Mouse (Mus musculus): ENCODE data around the gene Rpl27a. TPM values are rescaled to one million over a fixed set of nuclear protein-coding genes. Genes with fewer than 3 reads are reported as not detected.

Gene Rpl27a
- polyA plus RNA-seq, 1 experiment, result 1,692 TPM

- peaks cover 58% of the 10 kb centered on the region for H3K36me3 ChIP-seq (ENCODE audit: control insufficient read depth, insufficient read depth)
- no peak overlapping the region for H3ac ChIP-seq (ENCODE audit: control insufficient read depth, insufficient read length, low read depth)
- TF ChIP-seq FOSL1 (IDR thresholded peaks at IDR 0.05; ENCODE audit: insufficient read depth, low read length, poor library complexity, severe bottlenecking) (no peak), MYOG (IDR thresholded peaks at IDR 0.05; ENCODE audit: control insufficient read depth, extremely low read depth, insufficient read length) (no peak), MYOD1 (IDR thresholded peaks at IDR 0.05; ENCODE audit: control insufficient read depth, insufficient read length, low read depth) (no peak), CTCF (IDR thresholded peaks at IDR 0.05; ENCODE audit: control insufficient read depth, insufficient read depth, insufficient read length) (no peak), USF1 (IDR thresholded peaks at IDR 0.05; ENCODE audit: low read depth) (no peak), CEBPB (IDR thresholded peaks at IDR 0.05; ENCODE audit: low read depth) (no peak), MAX (IDR thresholded peaks at IDR 0.05) (no peak)
- peaks cover 17% of the 10 kb centered on the region for H3K79me3 ChIP-seq (ENCODE audit: low read depth)
- H3K4me3 ChIP-seq (ENCODE audit: insufficient read depth, poor library complexity, severe bottlenecking), result no peak overlapping the region
- H3K79me2 ChIP-seq (ENCODE audit: control insufficient read depth, insufficient read depth), result peaks cover 22% of the 10 kb centered on the region
- H3K27me3 ChIP-seq (ENCODE audit: control insufficient read depth, insufficient read depth, insufficient read length), result no peaks in the 10 kb centered on the region
These were observed 7.1 kb downstream of the Rpl27a start for GRCm38 (mm10) chr7:109525740-109526663.

GRCm38 (mm10) chr7:109527536-109527935 is 8.6 kb downstream of the Rpl27a start:
- Histone ChIP-seq H3K4me3 (ENCODE audit: insufficient read depth, poor library complexity, severe bottlenecking) (no peak overlapping the region), H3K27me3 (ENCODE audit: control insufficient read depth, insufficient read depth, insufficient read length) (no peaks in the 10 kb centered on the region), H3ac (ENCODE audit: control insufficient read depth, insufficient read length, low read depth) (no peak overlapping the region), H3K36me3 (ENCODE audit: control insufficient read depth, insufficient read depth) (peaks cover 54% of the 10 kb centered on the region), H3K79me2 (ENCODE audit: control insufficient read depth, insufficient read depth) (peaks cover 7% of the 10 kb centered on the region), H3K79me3 (ENCODE audit: low read depth) (peaks cover 6% of the 10 kb centered on the region)
- TF ChIP-seq CTCF (IDR thresholded peaks at IDR 0.05; ENCODE audit: control insufficient read depth, insufficient read depth, insufficient read length) (no peak), FOSL1 (IDR thresholded peaks at IDR 0.05; ENCODE audit: insufficient read depth, low read length, poor library complexity, severe bottlenecking) (no peak), MYOD1 (IDR thresholded peaks at IDR 0.05; ENCODE audit: control insufficient read depth, insufficient read length, low read depth) (no peak), MYOG (IDR thresholded peaks at IDR 0.05; ENCODE audit: control insufficient read depth, extremely low read depth, insufficient read length) (no peak)

GRCm38 (mm10) chr7:109528356-109528755 is 9.4 kb downstream of the Rpl27a start:
- no peak for TF ChIP-seq USF1 (IDR thresholded peaks at IDR 0.05; ENCODE audit: low read depth)
- H3ac ChIP-seq (ENCODE audit: control insufficient read depth, insufficient read length, low read depth), result no peak overlapping the region
- no peaks in the 10 kb centered on the region for H3K27me3 ChIP-seq (ENCODE audit: control insufficient read depth, insufficient read depth, insufficient read length)
- H3K79me3 ChIP-seq (ENCODE audit: low read depth), result no peaks in the 10 kb centered on the region
- H3K79me2 ChIP-seq (ENCODE audit: control insufficient read depth, insufficient read depth), result no peaks in the 10 kb centered on the region
- peaks cover 48% of the 10 kb centered on the region for H3K36me3 ChIP-seq (ENCODE audit: control insufficient read depth, insufficient read depth)
- H3K4me3 ChIP-seq (ENCODE audit: insufficient read depth, poor library complexity, severe bottlenecking), result no peak overlapping the region

DNA sequence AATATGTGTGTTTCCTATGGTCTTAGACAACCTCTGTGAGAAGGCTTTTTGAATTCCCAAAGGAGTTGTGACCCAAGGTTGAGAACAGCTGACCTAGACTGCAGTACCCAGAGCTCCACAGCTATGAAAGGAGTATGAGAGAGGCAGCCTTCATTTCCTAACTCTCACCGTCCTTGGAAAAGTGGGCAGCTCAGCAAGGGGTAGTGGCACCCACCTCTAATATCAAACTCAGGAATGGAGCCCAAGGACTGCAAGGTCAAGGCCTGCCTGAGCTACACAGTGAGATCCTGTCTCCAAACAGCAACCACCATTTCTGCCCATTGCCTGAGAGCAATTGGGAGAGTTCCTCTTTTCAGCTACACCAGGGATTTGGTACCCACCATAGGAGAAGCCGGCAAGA is 10.8 kb downstream of the Rpl27a start:
- Histone ChIP-seq H3K4me3 (ENCODE audit: insufficient read depth, poor library complexity, severe bottlenecking) (no peak overlapping the region), H3K36me3 (ENCODE audit: control insufficient read depth, insufficient read depth) (peaks cover 45% of the 10 kb centered on the region), H3ac (ENCODE audit: control insufficient read depth, insufficient read length, low read depth) (no peak overlapping the region)

GRCm38 (mm10) chr7:109531501-109531900 is 12.6 kb downstream of the Rpl27a start:
- Histone ChIP-seq H3K36me3 (ENCODE audit: control insufficient read depth, insufficient read depth) (peaks cover 48% of the 10 kb centered on the region), H3ac (ENCODE audit: control insufficient read depth, insufficient read length, low read depth) (no peak overlapping the region), H3K4me3 (ENCODE audit: insufficient read depth, poor library complexity, severe bottlenecking) (no peak overlapping the region), H3K79me2 (ENCODE audit: control insufficient read depth, insufficient read depth) (no peaks in the 10 kb centered on the region), H3K79me3 (ENCODE audit: low read depth) (no peaks in the 10 kb centered on the region), H3K27me3 (ENCODE audit: control insufficient read depth, insufficient read depth, insufficient read length) (no peaks in the 10 kb centered on the region)
- TF ChIP-seq USF1 (IDR thresholded peaks at IDR 0.05; ENCODE audit: low read depth) (no peak), MYOD1 (IDR thresholded peaks at IDR 0.05; ENCODE audit: control insufficient read depth, insufficient read length, low read depth) (no peak), MYOG (IDR thresholded peaks at IDR 0.05; ENCODE audit: control insufficient read depth, extremely low read depth, insufficient read length) (no peak), FOSL1 (IDR thresholded peaks at IDR 0.05; ENCODE audit: insufficient read depth, low read length, poor library complexity, severe bottlenecking) (no peak), CEBPB (IDR thresholded peaks at IDR 0.05; ENCODE audit: low read depth) (no peak), MAX (IDR thresholded peaks at IDR 0.05) (no peak), CTCF (IDR thresholded peaks at IDR 0.05; ENCODE audit: control insufficient read depth, insufficient read depth, insufficient read length) (no peak)

More for the DNA sequence above, 10.8 kb downstream of the Rpl27a start:
- no peaks in the 10 kb centered on the region for H3K79me2 ChIP-seq (ENCODE audit: control insufficient read depth, insufficient read depth)
- no peaks in the 10 kb centered on the region for H3K79me3 ChIP-seq (ENCODE audit: low read depth)
- no peaks in the 10 kb centered on the region for H3K27me3 ChIP-seq (ENCODE audit: control insufficient read depth, insufficient read depth, insufficient read length)
- TF ChIP-seq CEBPB (IDR thresholded peaks at IDR 0.05; ENCODE audit: low read depth) (no peak), USF1 (IDR thresholded peaks at IDR 0.05; ENCODE audit: low read depth) (no peak), MYOD1 (IDR thresholded peaks at IDR 0.05; ENCODE audit: control insufficient read depth, insufficient read length, low read depth) (no peak), MAX (IDR thresholded peaks at IDR 0.05) (no peak), MYOG (IDR thresholded peaks at IDR 0.05; ENCODE audit: control insufficient read depth, extremely low read depth, insufficient read length) (no peak), FOSL1 (IDR thresholded peaks at IDR 0.05; ENCODE audit: insufficient read depth, low read length, poor library complexity, severe bottlenecking) (no peak), CTCF (IDR thresholded peaks at IDR 0.05; ENCODE audit: control insufficient read depth, insufficient read depth, insufficient read length) (no peak)

GRCm38 (mm10) chr7:109532691-109533090 is 13.7 kb downstream of the Rpl27a start:
- peaks cover 49% of the 10 kb centered on the region for H3K36me3 ChIP-seq (ENCODE audit: control insufficient read depth, insufficient read depth)
- TF ChIP-seq CTCF (IDR thresholded peaks at IDR 0.05; ENCODE audit: control insufficient read depth, insufficient read depth, insufficient read length) (no peak), MAX (IDR thresholded peaks at IDR 0.05) (no peak), CEBPB (IDR thresholded peaks at IDR 0.05; ENCODE audit: low read depth) (no peak), MYOD1 (IDR thresholded peaks at IDR 0.05; ENCODE audit: control insufficient read depth, insufficient read length, low read depth) (no peak), USF1 (IDR thresholded peaks at IDR 0.05; ENCODE audit: low read depth) (no peak), MYOG (IDR thresholded peaks at IDR 0.05; ENCODE audit: control insufficient read depth, extremely low read depth, insufficient read length) (no peak), FOSL1 (IDR thresholded peaks at IDR 0.05; ENCODE audit: insufficient read depth, low read length, poor library complexity, severe bottlenecking) (no peak)

More at GRCm38 (mm10) chr7:109532691-109533090, 13.7 kb downstream of the Rpl27a start:
- H3K79me3 ChIP-seq (ENCODE audit: low read depth), result no peaks in the 10 kb centered on the region
- no peak overlapping the region for H3K4me3 ChIP-seq (ENCODE audit: insufficient read depth, poor library complexity, severe bottlenecking)
- H3K79me2 ChIP-seq (ENCODE audit: control insufficient read depth, insufficient read depth), result no peaks in the 10 kb centered on the region
- H3K27me3 ChIP-seq (ENCODE audit: control insufficient read depth, insufficient read depth, insufficient read length), result no peaks in the 10 kb centered on the region
- H3ac ChIP-seq (ENCODE audit: control insufficient read depth, insufficient read length, low read depth), result no peak overlapping the region
